Mouse (Mus musculus) midbrain, embryonic 12.5 days (tissue): ENCODE results near the gene Polr3a. TPM values are rescaled to one million over a fixed set of nuclear protein-coding genes. Genes with fewer than 3 reads are reported as not detected.
A peak's percentile ranks its signal among the peaks of the same experiment; 100 is the strongest.

Source experiments
- ATAC-seq: fragments of 200-750 bp; cut with Nextera tagmentation; 2 replicates; pipeline ENCODE4 v1.8.0; 2017; ENCODE audit warnings: low read depth, moderate TSS enrichment, moderate library complexity; ENCODE audit not compliant: low FRiP score
- H3K27ac ChIP-seq: fragments of 300-500 bp; sonication (generic); replicated peaks from 2 replicates; pipeline ENCODE4 v1.5.1; 2016; ENCODE audit warnings: mild to moderate bottlenecking
- H3K27me3 ChIP-seq: fragments of 300-500 bp; sonication (generic); 2 replicates; pipeline ENCODE4 v1.6.1; 2016; ENCODE audit warnings: mild to moderate bottlenecking
- H3K36me3 ChIP-seq: fragments of 300-500 bp; sonication (generic); 2 replicates; pipeline ENCODE4 v1.6.1; 2016
- H3K4me1 ChIP-seq: fragments of 300-500 bp; sonication (generic); 2 replicates; pipeline ENCODE4 v1.6.1; 2016
- H3K4me2 ChIP-seq: fragments of 300-500 bp; sonication (generic); replicated peaks from 2 replicates; pipeline ENCODE4 v1.6.1; 2016; ENCODE audit warnings: mild to moderate bottlenecking, moderate library complexity
- H3K4me3 ChIP-seq: fragments of 300-500 bp; sonication (generic); 2 replicates; pipeline ENCODE4 v1.5.1; 2016; ENCODE audit warnings: mild to moderate bottlenecking
- H3K9ac ChIP-seq: fragments of 300-500 bp; sonication (generic); replicated peaks from 2 replicates; pipeline ENCODE4 v1.6.1; 2016; ENCODE audit warnings: mild to moderate bottlenecking, moderate library complexity
- H3K9me3 ChIP-seq: fragments of 300-500 bp; sonication (generic); 2 replicates; pipeline ENCODE4 v1.6.1; 2016; ENCODE audit warnings: mild to moderate bottlenecking
- WGBS: fragments of 180-500 bp; shearing (Covaris S2); methylation state at CpG from one replicate; pipeline ENCODE4 v1.1.7; 2016; 5-methylcytosine and 5-hydroxymethylcytosine counted together
- polyA plus RNA-seq: library from polyadenylated mRNA; unstranded; fragments of >200 nt; fragmentation: Nextera tagmentation; extraction: Ambion mirVana; gene quantifications from 2 replicates; pipeline ENCODE4 v1.2.1, GENCODE M21; 2016

The Polr3a gene
- polyA plus RNA-seq, 1 experiment from 2014 or later = 22.5 TPM

DNA sequence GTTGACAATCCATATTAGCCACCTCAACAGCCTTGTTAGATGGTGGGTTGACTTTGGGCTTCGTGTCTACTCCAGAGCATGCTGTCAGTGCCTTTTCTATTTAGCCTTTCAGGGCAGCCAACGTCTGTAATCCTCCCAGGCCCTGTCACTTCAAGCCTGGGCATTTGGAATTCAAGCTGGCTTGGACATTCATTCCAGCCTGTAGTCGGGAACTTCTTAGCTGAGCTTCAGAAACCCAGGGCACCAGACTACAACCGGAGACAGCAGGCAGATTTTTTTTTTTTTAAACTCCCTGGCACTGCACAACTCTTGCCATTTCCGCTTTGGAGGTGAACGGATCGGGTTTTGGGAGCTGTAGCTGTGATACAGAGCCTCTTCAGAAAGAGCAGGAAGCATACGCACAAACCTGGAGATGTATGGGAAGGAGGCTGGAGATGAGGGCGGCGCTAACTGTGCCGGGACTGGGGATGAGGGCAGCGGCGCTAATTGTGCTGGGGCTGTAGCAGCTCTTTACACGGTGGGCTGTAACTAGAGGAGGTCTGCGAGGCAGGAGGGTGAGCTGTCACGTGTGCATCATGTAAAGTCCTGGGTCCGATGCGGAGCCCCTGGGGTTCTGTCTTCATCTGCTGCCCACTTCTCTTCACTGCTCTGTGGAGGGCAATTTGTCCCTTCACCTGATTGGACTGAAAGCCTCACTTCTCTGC is 21.4 kb upstream of the Polr3a start:
- 10% methylated on average over 18 of the region's 18 CpGs for WGBS
- Histone ChIP-seq H3K4me1 (peaks cover 29% of the 10 kb centered on the region), H3K4me2 (peak overlapping the region; percentile 12; the same call in 1 of the 2 replicates), H3K27ac (0 out of 2 replicates have a peak overlapping the region, but pooled peaks have one; percentile 27), H3K9me3 (peaks cover 4% of the 10 kb centered on the region; the same call in 1 of the 2 replicates), H3K9ac (no peak overlapping the region), H3K27me3 (no peaks in the 10 kb centered on the region), H3K4me3 (no peak overlapping the region), H3K36me3 (no peaks in the 10 kb centered on the region)
- ATAC-seq = 0 out of 2 replicates have a peak, but pooled peaks have one; percentile 41

DNA sequence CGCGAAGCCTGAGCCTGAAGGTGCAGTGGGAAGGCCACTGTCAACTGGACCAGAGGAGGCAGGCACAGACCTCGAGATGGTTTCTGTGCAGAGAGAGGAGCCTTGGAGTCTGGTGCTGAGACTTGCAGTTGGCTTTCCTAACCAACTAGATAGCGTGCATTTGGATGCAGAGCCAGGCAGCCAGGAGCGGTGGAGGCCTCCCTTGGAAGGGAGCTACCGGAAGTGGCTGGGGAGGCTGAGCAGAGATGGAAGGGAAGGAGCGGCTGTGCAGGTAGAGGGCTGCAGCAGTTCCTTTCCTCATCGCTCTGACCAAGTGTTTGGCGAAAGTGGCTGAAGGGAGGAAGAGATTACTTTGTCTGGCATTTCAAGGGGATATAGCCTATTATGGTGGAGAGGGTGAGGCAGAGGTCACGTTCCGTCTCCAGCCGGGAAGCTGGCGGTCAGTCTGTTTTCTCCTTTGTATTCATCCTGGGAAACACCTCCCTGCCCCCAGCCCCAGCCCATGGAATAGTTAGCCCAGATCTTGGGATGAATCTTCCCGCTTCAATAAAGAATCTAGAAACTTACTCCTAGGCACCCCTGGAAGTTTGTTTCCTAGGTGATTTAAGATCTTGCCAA is 20.7 kb upstream of the Polr3a start:
- Histone ChIP-seq H3K4me1 (peaks cover 24% of the 10 kb centered on the region), H3K4me3 (no peak overlapping the region), H3K27me3 (no peaks in the 10 kb centered on the region), H3K4me2 (no peak overlapping the region; the same call in 1 of the 2 replicates), H3K36me3 (no peaks in the 10 kb centered on the region), H3K9ac (no peak overlapping the region), H3K27ac (no peak overlapping the region), H3K9me3 (peaks cover 4% of the 10 kb centered on the region; the same call in 1 of the 2 replicates)
- WGBS = 24% methylated on average over 14 of the region's 14 CpGs
- no peak for ATAC-seq

DNA sequence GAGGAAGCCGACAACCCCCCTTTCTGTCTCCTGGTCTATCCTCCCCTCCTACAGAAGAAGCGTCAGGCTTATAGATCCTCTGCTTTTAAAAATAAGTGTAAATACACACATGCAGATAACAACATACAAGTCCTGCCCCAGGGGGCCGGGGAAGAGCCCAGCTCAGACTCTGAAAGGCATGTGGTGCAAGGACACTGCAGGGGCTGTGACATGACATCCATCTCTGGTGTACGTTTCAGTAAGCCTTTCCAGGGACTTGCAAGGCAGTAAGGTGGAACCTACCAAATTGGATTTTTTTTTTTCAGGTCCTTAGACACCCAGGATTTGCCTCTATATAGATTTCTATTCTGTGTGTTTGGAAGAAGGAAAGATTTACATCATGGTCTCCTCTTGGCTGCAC is 14.4 kb upstream of the Polr3a start:
- ATAC-seq = no peak
- Histone ChIP-seq H3K4me2 (no peak overlapping the region), H3K4me3 (no peak overlapping the region)

GRCm38 (mm10) chr14:24500845-24501186 is 14.0 kb upstream of the Polr3a start:
- 8% methylated on average over 8 of the region's 8 CpGs for WGBS
- Histone ChIP-seq H3K27me3 (no peaks in the 10 kb centered on the region), H3K27ac (peak overlapping the region; percentile 93), H3K4me3 (no peak overlapping the region), H3K36me3 (peaks cover 30% of the 10 kb centered on the region), H3K9me3 (no peaks in the 10 kb centered on the region), H3K4me1 (peaks cover 12% of the 10 kb centered on the region), H3K9ac (peak overlapping the region; percentile 45; the same call in 1 of the 2 replicates), H3K4me2 (peak overlapping the region; percentile 32)
- peak; percentile 50; the same call in 1 of the 2 replicates for ATAC-seq

More for the DNA sequence above, 14.4 kb upstream of the Polr3a start:
- peak overlapping the region; percentile 45; the same call in 1 of the 2 replicates for H3K9ac ChIP-seq
- WGBS = 33% methylated on average over 4 of the region's 4 CpGs
- no peaks in the 10 kb centered on the region for H3K9me3 ChIP-seq
- H3K27ac ChIP-seq = peak overlapping the region; percentile 93
- peaks cover 12% of the 10 kb centered on the region for H3K4me1 ChIP-seq
- H3K27me3 ChIP-seq = no peaks in the 10 kb centered on the region
- peaks cover 26% of the 10 kb centered on the region for H3K36me3 ChIP-seq

DNA sequence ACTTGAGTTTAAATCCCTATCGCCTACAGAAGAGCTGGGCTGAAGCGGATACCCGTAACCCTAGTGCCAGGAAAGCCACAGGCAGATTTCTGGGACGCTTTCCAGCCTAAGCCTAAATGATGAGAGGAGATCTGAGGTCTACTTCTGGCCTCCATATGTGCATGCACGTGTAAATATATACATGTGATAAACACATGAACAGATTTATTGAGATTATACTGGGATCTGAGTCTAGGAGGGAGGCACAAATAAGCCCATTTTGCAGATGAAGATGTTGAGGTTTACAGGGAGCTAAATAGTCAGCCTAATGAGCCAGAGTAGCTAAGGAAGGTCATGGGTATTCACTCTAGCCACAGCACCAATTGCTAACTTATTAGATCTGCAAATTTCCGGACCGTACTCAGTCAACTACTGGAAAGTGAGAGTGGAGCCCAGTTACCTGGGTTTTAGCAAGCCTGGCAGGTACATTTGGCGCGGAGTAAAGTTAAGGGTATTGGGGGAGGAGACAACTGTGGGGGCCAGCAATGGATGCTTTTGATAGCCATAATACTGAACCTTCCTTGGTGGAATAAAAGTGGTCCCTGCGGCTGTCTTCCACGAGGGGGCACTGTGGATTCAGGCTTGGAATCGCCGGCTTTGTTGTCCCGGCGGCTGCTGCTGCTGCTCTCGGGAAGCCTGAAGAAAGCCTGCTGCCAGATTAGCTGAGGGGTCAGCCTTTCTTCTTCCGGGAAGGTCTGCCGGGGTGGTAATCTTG is 13.4 kb upstream of the Polr3a start:
- H3K4me3 ChIP-seq = no peak overlapping the region
- peak overlapping the region; percentile 93 for H3K27ac ChIP-seq

DNA sequence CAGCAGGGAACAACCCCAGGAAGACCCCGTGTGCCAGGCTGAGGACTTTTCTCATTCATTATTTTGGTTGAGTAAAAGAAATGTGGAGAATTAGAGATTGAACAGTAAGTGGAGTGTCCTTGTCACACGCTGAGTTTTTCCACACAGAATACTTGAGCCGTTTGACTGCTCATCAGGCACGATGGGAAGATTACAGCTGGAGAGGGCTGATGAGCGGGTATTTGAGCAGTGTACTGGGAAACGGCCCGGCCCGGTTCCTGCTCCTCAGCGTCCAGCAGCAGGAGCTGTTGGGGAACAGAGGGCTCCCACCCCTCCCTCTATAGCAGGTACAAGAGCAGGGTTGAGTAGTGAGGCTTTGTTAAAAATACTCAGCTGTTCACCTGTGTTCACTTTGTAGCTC is 12.6 kb upstream of the Polr3a start:
- H3K27ac ChIP-seq = peak overlapping the region; percentile 93
- no peaks in the 10 kb centered on the region for H3K9me3 ChIP-seq
- WGBS = 27% methylated on average over 9 of the region's 9 CpGs
- no peak for ATAC-seq
- no peaks in the 10 kb centered on the region for H3K27me3 ChIP-seq
- peaks cover 44% of the 10 kb centered on the region for H3K36me3 ChIP-seq
- peaks cover 17% of the 10 kb centered on the region for H3K4me1 ChIP-seq
- no peak overlapping the region for H3K4me2 ChIP-seq
- no peak overlapping the region for H3K4me3 ChIP-seq
- H3K9ac ChIP-seq = no peak overlapping the region

More for the DNA sequence above, 13.4 kb upstream of the Polr3a start:
- Histone ChIP-seq H3K36me3 (peaks cover 36% of the 10 kb centered on the region), H3K9ac (0 out of 2 replicates have a peak overlapping the region, but pooled peaks have one; percentile 45), H3K27me3 (no peaks in the 10 kb centered on the region), H3K4me2 (peak overlapping the region; percentile 32), H3K9me3 (no peaks in the 10 kb centered on the region), H3K4me1 (peaks cover 12% of the 10 kb centered on the region)
- WGBS = 19% methylated on average over 18 of the region's 18 CpGs
- peak; percentile 83 for ATAC-seq

- Histone ChIP-seq H3K36me3 (peaks cover 52% of the 10 kb centered on the region), H3K27ac (peak overlapping the region; percentile 20; the same call in 1 of the 2 replicates), H3K4me1 (peaks cover 24% of the 10 kb centered on the region), H3K9ac (no peak overlapping the region), H3K4me3 (no peak overlapping the region), H3K9me3 (no peaks in the 10 kb centered on the region), H3K4me2 (no peak overlapping the region), H3K27me3 (no peaks in the 10 kb centered on the region)
- no peak for ATAC-seq
- 77% methylated on average over 5 of the region's 5 CpGs for WGBS
These were observed 11.8 kb upstream of the Polr3a start for GRCm38 (mm10) chr14:24498561-24499255.

DNA sequence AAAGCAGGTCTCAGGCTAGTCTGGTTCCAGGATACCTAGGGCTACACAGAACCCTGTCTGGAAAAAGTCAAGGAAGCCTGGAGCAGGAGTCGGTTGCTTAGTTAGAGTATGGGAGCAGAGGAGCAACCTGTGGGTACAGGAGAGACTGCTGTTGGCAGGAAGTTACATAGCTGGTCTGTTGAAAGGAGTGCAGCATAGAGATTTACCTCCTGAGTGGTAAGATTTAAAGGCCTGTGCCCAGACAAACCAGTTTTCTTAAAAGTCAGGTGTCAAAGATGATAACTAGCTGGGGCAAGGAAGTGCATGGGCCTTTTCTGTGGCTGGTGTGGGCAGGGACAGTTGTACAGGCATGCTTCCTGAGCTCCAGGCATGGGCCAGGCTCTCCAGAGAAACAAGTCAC is 10.6 kb upstream of the Polr3a start:
- peaks cover 31% of the 10 kb centered on the region for H3K4me1 ChIP-seq
- 88% methylated on average over 1 of the region's 1 CpGs for WGBS
- no peak overlapping the region for H3K4me3 ChIP-seq
- no peaks in the 10 kb centered on the region for H3K9me3 ChIP-seq
- peaks cover 64% of the 10 kb centered on the region for H3K36me3 ChIP-seq
- H3K27ac ChIP-seq = 0 out of 2 replicates have a peak overlapping the region, but pooled peaks have one; percentile 15
- no peak overlapping the region for H3K9ac ChIP-seq
- no peaks in the 10 kb centered on the region for H3K27me3 ChIP-seq
- ATAC-seq = no peak
- no peak overlapping the region for H3K4me2 ChIP-seq

DNA sequence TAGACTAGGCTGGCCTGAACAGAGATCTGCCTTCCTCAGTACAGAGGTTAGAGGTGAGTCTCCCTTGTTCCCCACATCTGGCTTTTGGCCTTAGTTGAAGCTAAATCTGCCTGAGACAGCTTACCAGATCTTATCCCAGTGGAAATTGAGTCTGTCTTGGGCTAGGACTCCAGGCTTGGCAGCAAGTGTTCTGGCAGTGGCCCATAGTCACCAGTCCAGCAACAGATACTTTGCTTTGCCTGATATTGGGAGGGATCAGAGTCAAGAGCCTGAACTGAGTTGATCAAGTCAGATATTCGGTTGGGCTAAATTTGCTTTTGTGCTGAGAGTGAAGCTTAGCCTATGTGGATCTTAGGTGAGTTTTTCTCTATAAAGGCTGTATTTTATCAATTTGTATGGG is 9.6 kb upstream of the Polr3a start:
- Histone ChIP-seq H3K9me3 (no peaks in the 10 kb centered on the region), H3K27me3 (no peaks in the 10 kb centered on the region), H3K4me2 (no peak overlapping the region), H3K4me1 (peaks cover 37% of the 10 kb centered on the region), H3K36me3 (peaks cover 68% of the 10 kb centered on the region), H3K9ac (no peak overlapping the region), H3K4me3 (no peak overlapping the region), H3K27ac (no peak overlapping the region)
- ATAC-seq = no peak
- WGBS = 91% methylated on average over 1 of the region's 1 CpGs

DNA sequence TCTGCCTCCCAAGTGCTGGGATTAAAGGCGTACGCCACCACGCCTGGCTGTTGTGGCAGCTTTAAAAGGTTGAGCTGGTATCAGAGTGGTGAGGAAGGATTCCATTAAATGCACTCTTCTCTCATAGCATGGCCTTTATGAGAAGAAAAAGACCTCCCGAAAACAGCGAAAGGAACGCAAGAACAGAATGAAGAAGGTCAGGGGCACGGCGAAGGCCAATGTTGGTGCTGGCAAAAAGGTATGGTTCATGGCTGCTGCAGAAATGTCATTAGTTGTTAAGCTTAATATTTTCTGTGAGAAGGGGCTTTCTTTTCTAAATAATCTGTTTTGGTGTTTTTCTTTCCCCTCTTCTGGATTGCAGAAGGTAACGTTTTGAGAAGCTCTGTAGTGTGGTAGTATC is 6.4 kb upstream of the Polr3a start:
- Histone ChIP-seq H3K36me3 (peaks cover 62% of the 10 kb centered on the region), H3K27ac (no peak overlapping the region), H3K4me1 (peaks cover 32% of the 10 kb centered on the region), H3K4me3 (no peak overlapping the region), H3K27me3 (no peaks in the 10 kb centered on the region), H3K9me3 (no peaks in the 10 kb centered on the region), H3K4me2 (no peak overlapping the region), H3K9ac (no peak overlapping the region)
- ATAC-seq = no peak
- 88% methylated on average over 9 of the region's 9 CpGs for WGBS

GRCm38 (mm10) chr14:24491266-24491981 is 4.6 kb upstream of the Polr3a start:
- H3K4me2 ChIP-seq = peak overlapping the region; percentile 91
- H3K36me3 ChIP-seq = peaks cover 44% of the 10 kb centered on the region
- H3K9ac ChIP-seq = peak overlapping the region; percentile 96
- H3K27ac ChIP-seq = peak overlapping the region; percentile 84
- H3K4me1 ChIP-seq = peaks cover 32% of the 10 kb centered on the region
- no peaks in the 10 kb centered on the region for H3K27me3 ChIP-seq
- peak overlapping the region; percentile 83 for H3K4me3 ChIP-seq
- 8% methylated on average over 11 of the region's 11 CpGs for WGBS
- H3K9me3 ChIP-seq = no peaks in the 10 kb centered on the region
- no peak for ATAC-seq
